Mouse (Mus musculus) intestine, postnatal 0 days (tissue): ENCODE data around the gene Rab3ip. TPM values are rescaled to one million over a fixed set of nuclear protein-coding genes. Genes with fewer than 3 reads are reported as not detected.

Experiments
- ATAC-seq: fragments of 200-750 bp; cut with Nextera tagmentation; 2 replicates; pipeline ENCODE4 v1.8.0; 2017; ENCODE audit warnings: mild to moderate bottlenecking, moderate TSS enrichment, moderate library complexity
- H3K27ac ChIP-seq: fragments of 300-500 bp; sonication (generic); 2 replicates; pipeline ENCODE4 v1.5.1; 2014; ENCODE audit warnings: mild to moderate bottlenecking, low read depth, low read length, moderate library complexity
- H3K27me3 ChIP-seq: fragments of 300-500 bp; sonication (generic); replicated peaks from 2 replicates; pipeline ENCODE4 v1.6.1; 2014; ENCODE audit warnings: low read length, mixed read lengths; ENCODE audit not compliant: control insufficient read depth, insufficient read depth
- H3K36me3 ChIP-seq: fragments of 300-500 bp; sonication (generic); 2 replicates; pipeline ENCODE4 v1.6.1; 2014; ENCODE audit warnings: mild to moderate bottlenecking, moderate library complexity; ENCODE audit not compliant: control insufficient read depth, insufficient read depth
- H3K4me1 ChIP-seq: fragments of 300-500 bp; sonication (generic); replicated peaks from 2 replicates; pipeline ENCODE4 v1.6.1; 2014; ENCODE audit warnings: antibody characterized with exemption, low read length, mixed read lengths; ENCODE audit not compliant: control insufficient read depth, insufficient read depth
- H3K4me2 ChIP-seq: fragments of 300-500 bp; sonication (generic); replicated peaks from 2 replicates; pipeline ENCODE4 v1.6.1; 2014; ENCODE audit warnings: low read depth, mild to moderate bottlenecking, moderate library complexity
- H3K4me3 ChIP-seq: fragments of 300-500 bp; sonication (generic); 2 replicates; pipeline ENCODE4 v1.5.1; 2014; ENCODE audit warnings: low read depth, low read length
- H3K9ac ChIP-seq: fragments of 300-500 bp; sonication (generic); 2 replicates; pipeline ENCODE4 v1.6.1; 2014; ENCODE audit warnings: mild to moderate bottlenecking, low read depth, low read length
- H3K9me3 ChIP-seq: fragments of 300-500 bp; sonication (generic); 2 replicates; pipeline ENCODE4 v1.6.1; 2016; ENCODE audit warnings: mixed run types; ENCODE audit not compliant: control insufficient read depth
- CTCF ChIP-seq: sonication (generic); IDR thresholded peaks from 2 replicates; pipeline ENCODE4 v1.5.1; 2016; ENCODE audit warnings: low read depth, mild to moderate bottlenecking, control low read depth, antibody characterized with exemption, moderate library complexity
- WGBS: fragments of 180-500 bp; shearing (Covaris S2); extraction: QIAGEN DNeasy Blood & Tissue Kit; methylation state at CpG from one replicate; pipeline ENCODE4 v1.1.7; 2014; 5-methylcytosine and 5-hydroxymethylcytosine counted together
- polyA plus RNA-seq: library from polyadenylated mRNA; unstranded; fragments of >200 nt; fragmentation: Nextera tagmentation; extraction: Ambion mirVana; gene quantifications from 2 replicates; pipeline ENCODE4 v1.2.1, GENCODE M21; 2015

The Rab3ip gene
- polyA plus RNA-seq, 1 experiment from 2014 or later = 21.9 TPM

- no peak for TF ChIP-seq CTCF
- no peaks in the 10 kb centered on the region for H3K9me3 ChIP-seq
- H3K27ac ChIP-seq = no peak overlapping the region
- H3K4me2 ChIP-seq = no peak overlapping the region
- H3K4me3 ChIP-seq = no peak overlapping the region
- ATAC-seq = no peak
- H3K36me3 ChIP-seq = no peaks in the 10 kb centered on the region
- no peaks in the 10 kb centered on the region for H3K4me1 ChIP-seq
- 77% methylated on average over 11 of the region's 11 CpGs for WGBS
- H3K27me3 ChIP-seq = no peaks in the 10 kb centered on the region
- H3K9ac ChIP-seq = no peak overlapping the region
These were observed 13.5 kb upstream of the Rab3ip start for GRCm38 (mm10) chr10:116964084-116964483.

- WGBS = 62% methylated on average over 17 of the region's 17 CpGs
- H3K36me3 ChIP-seq = no peaks in the 10 kb centered on the region
- TF ChIP-seq CTCF = peak; percentile 31
- no peak overlapping the region for H3K27ac ChIP-seq
- H3K9ac ChIP-seq = no peak overlapping the region
- no peaks in the 10 kb centered on the region for H3K4me1 ChIP-seq
- H3K27me3 ChIP-seq = no peaks in the 10 kb centered on the region
- no peak for ATAC-seq
- no peak overlapping the region for H3K4me2 ChIP-seq
- no peak overlapping the region for H3K4me3 ChIP-seq
- no peaks in the 10 kb centered on the region for H3K9me3 ChIP-seq
These were observed 12.2 kb upstream of the Rab3ip start for GRCm38 (mm10) chr10:116962803-116963202.

GRCm38 (mm10) chr10:116962152-116962551, 11.6 kb upstream of the Rab3ip start:
- no peaks in the 10 kb centered on the region for H3K9me3 ChIP-seq
- WGBS = 87% methylated on average over 14 of the region's 14 CpGs
- H3K36me3 ChIP-seq = no peaks in the 10 kb centered on the region
- no peak for TF ChIP-seq CTCF
- H3K4me2 ChIP-seq = no peak overlapping the region
- H3K9ac ChIP-seq = no peak overlapping the region
- no peak for ATAC-seq
- no peak overlapping the region for H3K4me3 ChIP-seq
- no peaks in the 10 kb centered on the region for H3K27me3 ChIP-seq
- no peak overlapping the region for H3K27ac ChIP-seq
- no peaks in the 10 kb centered on the region for H3K4me1 ChIP-seq

- H3K4me1 ChIP-seq = no peaks in the 10 kb centered on the region
- H3K9ac ChIP-seq = no peak overlapping the region
- H3K36me3 ChIP-seq = no peaks in the 10 kb centered on the region
- WGBS = 59% methylated on average over 5 of the region's 5 CpGs
- no peak overlapping the region for H3K4me3 ChIP-seq
- no peaks in the 10 kb centered on the region for H3K9me3 ChIP-seq
- ATAC-seq = no peak
- no peak overlapping the region for H3K4me2 ChIP-seq
- no peaks in the 10 kb centered on the region for H3K27me3 ChIP-seq
- H3K27ac ChIP-seq = no peak overlapping the region
- no peak for TF ChIP-seq CTCF
These were observed 7.4 kb upstream of the Rab3ip start for GRCm38 (mm10) chr10:116957867-116958551.

- ATAC-seq = no peak
- 95% methylated on average over 11 of the region's 11 CpGs for WGBS
These were observed 6.1 kb upstream of the Rab3ip start for GRCm38 (mm10) chr10:116956483-116957158.

GRCm38 (mm10) chr10:116955191-116955590, 4.6 kb upstream of the Rab3ip start:
- Histone ChIP-seq H3K9me3 (peaks cover 4% of the 10 kb centered on the region; the same call in 1 of the 2 replicates), H3K4me2 (no peak overlapping the region), H3K4me1 (no peaks in the 10 kb centered on the region), H3K27me3 (no peaks in the 10 kb centered on the region), H3K27ac (no peak overlapping the region), H3K4me3 (no peak overlapping the region), H3K36me3 (no peaks in the 10 kb centered on the region), H3K9ac (no peak overlapping the region)
- WGBS = 97% methylated on average over 6 of the region's 6 CpGs
- TF ChIP-seq CTCF = no peak
- ATAC-seq = no peak

More at GRCm38 (mm10) chr10:116956483-116957158, 6.1 kb upstream of the Rab3ip start:
- TF ChIP-seq CTCF = no peak
- no peak overlapping the region for H3K27ac ChIP-seq
- no peak overlapping the region for H3K4me2 ChIP-seq
- H3K36me3 ChIP-seq = no peaks in the 10 kb centered on the region
- no peaks in the 10 kb centered on the region for H3K27me3 ChIP-seq
- H3K4me3 ChIP-seq = no peak overlapping the region
- H3K9ac ChIP-seq = no peak overlapping the region
- H3K4me1 ChIP-seq = no peaks in the 10 kb centered on the region
- peaks cover 4% of the 10 kb centered on the region; the same call in 1 of the 2 replicates for H3K9me3 ChIP-seq
